Mouse (Mus musculus): Measurements from ENCODE around the gene Ero1lb. TPM values are rescaled to one million over a fixed set of nuclear protein-coding genes. Genes with fewer than 3 reads are reported as not detected.

Gene Ero1lb
- polyA plus RNA-seq (2012), result 0.89 and 1.4 TPM in 2 replicates

DNA sequence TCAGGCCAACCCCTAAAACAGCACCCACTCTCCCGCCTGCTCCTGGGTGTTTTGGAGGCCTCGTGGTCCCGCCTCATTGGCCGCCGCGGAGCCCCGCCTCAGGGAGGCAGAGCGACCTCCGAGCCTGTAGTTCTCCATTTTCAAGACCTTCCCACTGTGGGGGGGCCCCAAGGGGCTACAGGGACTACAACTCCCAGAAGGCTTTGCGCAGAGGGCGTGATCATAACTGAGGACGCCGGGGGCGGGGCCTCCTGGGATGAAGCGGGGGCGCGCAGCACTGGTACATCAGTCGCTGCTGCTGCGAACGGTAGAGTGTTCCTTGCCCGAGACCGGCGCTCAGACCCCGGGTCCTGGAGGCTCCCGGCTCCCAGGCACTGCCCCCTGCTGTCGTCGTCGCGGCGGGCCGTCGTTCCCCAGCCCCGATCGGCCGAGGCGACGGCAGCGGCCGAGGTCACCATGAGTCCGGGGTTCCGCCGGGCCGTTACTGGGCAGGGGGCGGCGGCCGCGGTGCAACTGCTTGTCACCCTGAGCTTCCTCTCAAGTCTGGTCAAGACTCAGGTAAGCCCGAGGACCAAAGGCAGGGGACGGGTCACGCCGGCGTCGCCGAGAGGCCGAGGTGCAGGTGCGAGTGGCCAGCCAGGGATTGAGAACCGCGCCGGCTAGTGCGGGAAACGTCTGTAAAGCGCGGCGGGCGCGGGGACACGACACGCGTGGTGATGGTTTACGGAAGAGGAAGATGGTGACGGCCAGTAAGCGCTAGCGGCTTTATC is at the start of gene Ero1lb:
TSS of gene Ero1lb (plus strand) at position 254 of the 770 bp plus-strand sequence.
- TF ChIP-seq GATA1 (IDR thresholded peaks at IDR 0.05; ENCODE audit: low read length), result no peak

DNA sequence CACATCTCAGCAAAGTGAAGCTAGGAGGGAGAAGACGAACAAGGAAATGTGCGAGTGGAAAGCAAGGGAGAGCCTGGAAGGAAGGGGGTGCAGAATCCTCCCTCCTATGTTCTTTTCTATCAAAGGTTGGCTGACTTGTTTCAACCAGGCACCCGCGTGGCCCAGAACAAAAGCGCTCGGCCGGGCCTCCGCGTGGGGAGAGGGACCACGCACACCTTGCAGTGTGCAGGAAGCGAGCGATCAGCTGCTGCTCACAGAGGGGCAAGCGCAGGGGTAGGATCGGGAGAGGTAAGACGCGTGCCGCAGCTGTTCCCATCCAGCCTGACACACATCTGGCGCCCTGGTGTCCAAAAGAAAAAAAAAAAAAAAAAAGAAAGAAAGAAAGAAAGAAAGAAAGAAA is 46.3 kb upstream of the Ero1lb start:
- no peak for TF ChIP-seq GATA1 (IDR thresholded peaks at IDR 0.05; ENCODE audit: low read length)

DNA sequence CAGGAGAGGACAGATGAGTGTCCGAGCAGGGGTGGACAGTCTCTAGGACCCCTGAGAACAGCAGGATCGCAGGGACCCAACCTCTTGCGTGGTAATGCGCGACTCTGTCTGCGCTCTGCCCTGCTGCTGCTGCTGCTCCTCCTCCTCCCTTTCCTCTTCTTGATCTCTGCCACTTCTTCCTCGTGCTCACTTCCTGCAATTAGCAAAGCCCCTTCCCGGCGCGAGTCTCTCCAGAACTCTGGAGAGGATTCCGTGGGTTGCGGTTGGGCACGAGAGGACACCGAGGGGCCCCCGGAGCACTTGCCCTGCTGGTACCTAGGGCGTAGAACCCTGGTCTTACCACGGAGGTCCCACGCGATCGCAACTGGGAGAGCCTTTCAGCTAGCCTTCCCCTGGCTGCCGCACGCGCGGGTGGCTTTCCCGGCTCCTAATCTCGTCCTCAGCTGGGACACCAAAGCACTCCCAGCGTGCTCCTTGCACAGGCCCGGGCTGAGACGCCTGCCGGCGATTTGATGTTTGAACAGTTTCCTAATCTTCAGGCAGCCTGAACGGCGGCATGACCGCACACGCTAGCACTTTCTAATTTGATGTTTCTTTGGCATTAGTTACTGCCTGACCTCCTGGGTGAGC is 45.6 kb upstream of the Ero1lb start, which contains the start of gene Edaradd:
TSS of gene Edaradd (minus strand) at position 484 of the 630 bp plus-strand sequence.
- TF ChIP-seq GATA1 (IDR thresholded peaks at IDR 0.05; ENCODE audit: low read length), result no peak

DNA sequence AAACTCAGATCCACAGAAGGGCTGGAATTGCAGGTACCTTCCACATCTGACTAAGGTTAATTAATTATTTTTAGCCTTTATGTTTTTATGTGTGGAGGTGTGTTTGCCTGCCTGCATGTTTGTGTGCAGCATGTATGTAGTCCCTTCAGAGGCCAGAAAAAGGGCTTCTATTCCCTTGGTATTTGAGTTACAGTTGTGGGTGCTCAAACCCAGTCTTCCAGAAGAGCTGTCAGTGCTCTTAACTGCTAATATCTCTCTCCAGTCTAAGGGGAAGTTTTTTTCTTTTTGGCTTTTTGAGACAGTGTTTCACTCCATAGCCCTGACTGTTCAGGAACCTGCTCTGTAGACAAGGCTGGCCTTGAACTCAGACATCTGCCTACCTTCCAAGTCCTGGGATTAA is 43.3 kb upstream of the Ero1lb start:
- no peak for TF ChIP-seq GATA1 (IDR thresholded peaks at IDR 0.05; ENCODE audit: low read length)

DNA sequence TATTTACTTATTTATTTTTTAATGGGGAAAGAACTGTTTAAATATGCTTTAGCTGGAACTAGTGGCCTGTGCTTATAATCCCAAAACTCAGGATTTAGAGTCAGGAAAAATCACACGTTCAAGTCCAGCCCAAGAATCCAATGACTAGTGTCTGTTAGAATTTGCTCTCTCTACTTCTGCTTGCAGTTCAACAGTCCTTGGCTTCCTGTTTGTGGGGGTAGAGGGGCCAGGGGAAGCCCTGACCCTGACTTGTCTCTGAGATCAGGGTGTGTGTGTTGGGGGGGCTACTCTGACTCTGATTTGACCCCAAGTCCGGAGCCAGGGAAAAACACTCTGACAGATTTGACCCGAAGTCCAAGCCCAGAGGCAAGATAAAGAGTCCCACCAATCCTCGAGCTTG is 40.0 kb upstream of the Ero1lb start:
- no peak for TF ChIP-seq GATA1 (IDR thresholded peaks at IDR 0.05; ENCODE audit: low read length)

DNA sequence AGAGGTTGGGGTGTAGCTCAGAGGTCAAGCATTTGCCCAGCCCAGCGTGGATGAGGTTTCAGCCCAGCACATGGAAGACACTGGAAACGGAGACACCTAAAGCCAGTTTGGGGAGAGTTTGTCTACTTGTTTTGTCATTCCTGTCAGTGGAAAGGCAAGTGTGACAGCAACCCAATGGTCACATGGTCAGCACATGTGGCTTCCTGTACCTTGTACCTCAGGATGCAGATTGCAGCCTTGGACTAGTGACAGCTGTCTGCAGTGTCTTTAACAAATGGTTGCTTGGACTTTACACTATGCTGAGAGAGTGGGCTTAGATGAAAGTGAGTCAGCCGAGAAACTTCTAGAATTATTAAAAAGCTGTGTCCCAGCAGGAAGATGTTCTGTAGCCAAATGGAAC is 31.0 kb upstream of the Ero1lb start:
- TF ChIP-seq GATA1 (IDR thresholded peaks at IDR 0.05; ENCODE audit: low read length), result no peak

DNA sequence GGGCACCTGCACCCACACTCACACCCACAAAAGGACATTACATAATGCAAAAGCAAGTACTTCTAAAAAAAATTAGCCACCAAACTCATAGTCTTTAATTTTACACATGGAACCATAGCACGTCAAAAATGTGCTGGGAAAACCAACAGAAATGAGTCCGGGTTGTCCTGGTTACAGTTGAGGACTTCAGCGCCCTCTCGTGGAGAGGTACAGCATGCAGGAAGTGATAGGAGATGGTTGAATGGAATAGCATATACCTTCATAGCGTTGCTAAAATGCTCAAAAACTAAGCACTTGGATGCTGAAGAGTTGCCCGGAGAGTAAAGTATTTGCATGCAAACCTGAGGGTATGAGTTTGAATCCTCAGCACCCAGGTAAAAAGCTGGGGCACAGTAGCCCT is 27.7 kb upstream of the Ero1lb start:
- no peak for TF ChIP-seq GATA1 (IDR thresholded peaks at IDR 0.05; ENCODE audit: low read length)

DNA sequence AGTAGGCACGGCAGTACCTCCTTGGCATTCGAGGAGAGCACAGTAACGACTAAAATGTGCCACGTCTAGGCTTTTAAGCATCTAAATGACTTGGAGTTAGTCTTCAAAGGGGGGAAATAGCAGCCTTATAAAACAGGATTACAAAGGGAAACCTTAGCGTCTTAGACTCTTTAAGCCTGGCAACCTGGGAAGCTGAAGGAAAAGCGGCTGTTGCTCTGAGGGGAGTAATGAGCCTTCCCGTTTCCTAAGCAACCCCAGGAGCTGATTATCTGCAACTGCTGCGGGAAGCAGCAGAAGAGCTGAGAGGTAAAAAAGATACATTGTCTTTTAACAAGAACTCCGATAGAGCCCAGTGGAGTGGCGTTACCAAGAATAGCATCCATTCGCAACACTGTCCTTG is 26.0 kb upstream of the Ero1lb start:
- TF ChIP-seq GATA1 (IDR thresholded peaks at IDR 0.05; ENCODE audit: low read length), result no peak

DNA sequence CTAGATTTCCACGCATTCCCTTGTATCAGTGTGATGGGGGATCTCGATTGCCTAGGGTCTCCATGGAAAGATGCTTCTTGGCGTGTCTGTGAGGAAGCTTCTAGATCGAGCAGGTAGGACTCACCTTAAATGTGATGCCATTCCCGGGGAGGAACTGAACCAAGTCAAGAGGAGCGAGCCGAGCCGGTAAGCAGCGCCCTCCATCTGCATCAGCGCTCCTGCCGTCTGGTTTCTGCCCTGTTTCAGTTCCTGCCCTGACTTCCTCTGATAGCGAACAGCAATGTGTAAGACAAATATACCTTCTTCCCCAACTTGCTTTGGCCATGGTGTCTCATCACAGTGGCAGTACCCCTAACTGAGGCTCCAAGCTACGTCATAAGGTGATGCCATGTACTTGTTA is 25.6 kb upstream of the Ero1lb start:
- no peak for TF ChIP-seq GATA1 (IDR thresholded peaks at IDR 0.05; ENCODE audit: low read length)

DNA sequence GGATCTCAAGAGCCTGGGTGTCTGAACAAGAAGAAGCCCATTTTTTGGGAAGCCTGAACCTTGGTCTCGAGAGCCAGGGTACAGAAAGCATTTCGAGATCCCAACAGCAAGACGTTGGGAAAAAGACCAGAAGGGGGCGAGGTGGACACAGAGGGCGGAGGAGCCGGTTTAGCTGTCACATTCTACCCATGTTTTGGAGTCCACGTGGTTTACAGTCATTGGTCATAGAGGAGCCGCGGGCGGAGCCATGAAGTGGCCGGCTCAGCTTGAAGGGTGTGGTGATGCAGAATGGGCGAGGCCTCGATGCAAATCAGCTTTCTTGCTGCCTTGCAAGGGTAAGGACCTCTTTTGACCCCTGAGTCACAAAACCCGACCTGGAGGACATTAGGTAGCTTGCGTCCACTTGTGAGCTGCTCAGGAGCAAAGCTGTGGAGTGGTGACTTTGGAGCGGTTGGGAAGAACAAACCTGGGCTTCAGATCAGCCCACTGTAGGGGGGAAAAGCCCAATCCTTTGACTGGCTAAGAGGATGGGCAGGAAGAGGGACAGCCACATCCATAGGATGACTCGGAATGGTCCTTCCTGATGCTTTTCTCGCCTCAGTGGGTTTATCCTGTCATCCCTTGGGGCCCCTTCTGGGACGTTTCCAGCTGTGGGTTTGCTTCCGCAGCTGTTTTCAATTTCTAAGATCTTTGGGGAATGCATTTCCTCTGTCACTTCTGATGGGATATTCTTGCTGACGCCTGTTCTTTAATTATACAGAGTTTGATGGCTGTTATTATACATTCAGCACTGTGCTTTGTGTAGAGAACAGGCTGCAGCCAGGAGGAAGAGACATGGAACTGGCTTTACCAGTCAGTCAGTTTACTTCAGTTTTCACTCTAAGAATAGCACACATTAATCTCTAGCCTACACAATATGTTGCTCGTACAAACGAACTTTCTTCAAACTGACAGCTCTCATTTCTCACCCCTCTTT is 23.4 kb upstream of the Ero1lb start:
- TF ChIP-seq GATA1 (IDR thresholded peaks at IDR 0.05; ENCODE audit: low read length), result no peak

DNA sequence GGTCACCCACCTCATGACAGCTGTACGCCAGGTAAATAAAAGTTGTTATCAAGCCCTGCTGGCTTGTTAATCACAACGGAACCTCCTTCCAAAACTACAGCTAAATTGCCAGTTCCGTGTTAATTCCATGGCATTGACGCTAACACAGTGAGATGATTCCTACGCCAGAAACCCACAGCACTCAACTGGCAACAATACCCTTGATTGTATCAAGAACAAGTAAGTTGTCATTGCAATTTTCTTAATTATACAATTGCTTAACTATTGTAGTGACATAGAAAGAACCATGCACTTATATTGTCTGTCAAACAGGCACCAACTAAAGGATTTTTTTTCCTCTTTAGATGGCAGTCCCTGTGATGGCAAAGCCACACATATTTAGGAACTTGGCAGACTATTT is 22.4 kb upstream of the Ero1lb start:
- no peak for TF ChIP-seq GATA1 (IDR thresholded peaks at IDR 0.05; ENCODE audit: low read length)

DNA sequence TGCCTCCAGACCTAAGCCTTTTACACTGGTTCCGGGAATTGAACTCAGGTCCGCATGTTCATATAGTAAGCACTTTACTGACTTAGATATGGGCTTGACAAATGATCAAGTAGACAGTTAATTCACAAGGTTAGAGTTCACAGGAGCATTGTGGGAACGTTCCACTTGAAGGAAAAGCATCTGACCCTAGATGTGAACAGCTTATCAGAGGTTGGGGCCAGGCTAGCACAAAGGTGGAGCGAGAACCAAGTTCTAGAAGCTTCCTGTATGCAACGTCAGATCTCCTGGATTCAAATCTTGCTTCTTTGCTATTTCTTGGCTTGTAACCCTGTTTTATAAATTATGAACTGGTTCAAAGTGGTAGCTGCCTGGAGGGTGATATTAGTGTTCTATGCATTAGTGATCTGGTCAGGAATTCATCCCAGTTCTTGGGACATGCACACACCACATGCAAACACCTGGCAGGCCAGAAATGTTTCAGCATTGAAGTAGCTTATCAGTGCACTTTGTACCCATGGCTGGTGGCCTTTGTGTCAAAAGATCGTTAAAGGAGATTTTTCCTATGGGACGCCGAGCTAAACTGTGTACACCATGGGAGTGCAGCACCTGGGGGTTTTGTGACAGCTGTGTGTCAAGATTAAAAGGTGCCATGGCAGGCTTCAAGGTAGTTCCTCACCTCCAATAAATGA is 21.6 kb upstream of the Ero1lb start:
- TF ChIP-seq GATA1 (IDR thresholded peaks at IDR 0.05; ENCODE audit: low read length), result no peak

DNA sequence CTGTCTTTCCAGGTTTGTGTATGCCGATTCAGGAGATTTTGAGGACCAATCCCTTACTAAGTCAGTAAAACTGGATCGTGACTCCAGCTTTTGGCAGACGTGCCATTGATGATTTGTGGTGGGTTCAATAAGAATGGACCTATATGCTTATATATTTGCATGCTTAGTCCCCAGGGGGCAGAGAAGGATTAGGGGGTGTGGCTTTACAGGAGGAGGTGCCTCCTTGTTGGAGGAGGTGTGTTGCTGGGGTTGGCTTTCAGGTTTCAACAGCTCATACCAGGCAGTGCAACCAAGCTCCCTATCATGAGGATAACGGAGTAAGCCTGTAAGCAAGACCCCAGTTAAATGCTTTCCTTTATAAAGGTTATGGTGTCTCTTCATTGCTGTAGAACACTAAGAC is 11.5 kb upstream of the Ero1lb start:
- TF ChIP-seq GATA1 (IDR thresholded peaks at IDR 0.05; ENCODE audit: low read length), result no peak

DNA sequence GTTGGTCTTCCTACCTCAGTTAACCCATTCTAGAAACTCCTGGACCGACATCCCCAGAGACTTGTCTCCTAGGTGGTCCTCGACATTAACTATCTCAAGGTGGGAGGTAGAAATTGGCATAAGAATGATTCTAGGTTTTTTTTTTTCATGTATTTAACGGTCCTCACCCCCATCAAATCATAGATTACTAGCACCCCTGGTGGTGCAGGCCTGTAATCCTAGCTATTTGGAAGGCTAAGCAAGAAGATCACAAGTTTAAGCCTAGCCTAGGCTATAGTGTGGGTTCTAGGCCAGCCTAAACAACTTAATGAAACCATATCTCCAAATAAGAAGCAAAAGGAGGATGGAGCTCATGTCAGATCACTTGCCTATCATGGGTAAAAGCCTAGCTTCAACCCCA is 6.6 kb upstream of the Ero1lb start:
- no peak for TF ChIP-seq GATA1 (IDR thresholded peaks at IDR 0.05; ENCODE audit: low read length)

DNA sequence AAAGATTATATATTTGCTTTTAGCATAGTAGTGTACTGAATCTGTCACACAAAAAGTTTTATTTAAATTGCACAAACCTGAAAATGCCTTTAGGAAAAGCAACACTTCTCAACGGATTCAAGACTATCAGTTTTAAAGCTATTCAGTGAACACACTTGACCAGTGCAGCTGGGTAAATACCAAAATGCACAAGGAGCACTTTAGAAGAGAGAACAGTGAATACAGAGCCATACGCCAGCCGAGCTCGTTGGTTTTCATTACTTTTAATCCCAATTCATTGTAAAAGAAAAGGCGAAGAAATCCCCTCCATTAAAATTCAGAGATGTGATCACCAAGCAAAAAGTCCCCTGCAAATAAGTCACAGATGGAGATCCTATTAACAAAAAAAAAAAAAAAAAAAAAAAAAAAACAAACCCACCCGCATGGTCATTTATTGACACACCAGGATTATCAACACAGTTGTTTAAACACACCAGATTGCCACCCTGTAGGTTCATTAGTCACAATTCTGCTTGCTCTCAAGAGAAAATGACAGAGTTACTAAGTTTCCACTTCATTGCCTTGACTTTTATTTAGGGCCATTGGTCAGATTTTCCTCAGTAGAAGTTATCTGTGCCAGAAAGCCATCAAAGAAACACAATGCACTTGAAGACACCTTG is 6.1 kb upstream of the Ero1lb start:
- no peak for TF ChIP-seq GATA1 (IDR thresholded peaks at IDR 0.05; ENCODE audit: low read length)
